ENCODE assay signal across 13 mouse cellular contexts in genomic region chr17:42883769-42884168, GRCm38 (mm10). TPM values are rescaled to one million over a fixed set of nuclear protein-coding genes. Genes with fewer than 3 reads are reported as not detected.
DNase-seq lines count a peak whose midpoint lies in the region; ATAC-seq and TF ChIP-seq lines count a peak whose summit lies in the region.
"Had no signal": no experiment of that assay in that cellular context is flagged by ENCODE, and none has a peak within 500 bp of the region (broad histone marks: within the 10 kb centered on the region; RNA-seq: fewer than 3 reads in every experiment).

No protein-coding gene starts in this region.

- H3K4me3 ChIP-seq in lung, postnatal 0 days (ENCODE audit: low read depth, low read length), result no peak overlapping the region
- no peak overlapping the region for H3K4me3 ChIP-seq in forebrain, embryonic 11.5 days (ENCODE audit: low read depth, low read length)
- H3K4me3 ChIP-seq: forebrain, embryonic 15.5 days; hindbrain, embryonic 12.5 days; layer of hippocampus, adult 2 months; neural tube, embryonic 12.5 days had no signal

- H3K36me3 ChIP-seq in lung, postnatal 0 days (ENCODE audit: insufficient read depth, low read length), result no peaks in the 10 kb centered on the region
- no peaks in the 10 kb centered on the region for H3K36me3 ChIP-seq in forebrain, embryonic 11.5 days (ENCODE audit: control insufficient read depth, insufficient read depth, low read length)
- H3K36me3 ChIP-seq: forebrain, embryonic 15.5 days; hindbrain, embryonic 12.5 days; neural tube, embryonic 12.5 days had no signal

- H3K27ac ChIP-seq in lung, postnatal 0 days (ENCODE audit: low read length), result no peak overlapping the region; the same call in 1 of the 2 replicates
- no peak overlapping the region for H3K27ac ChIP-seq in forebrain, embryonic 11.5 days (ENCODE audit: low read depth, low read length)
- H3K27ac ChIP-seq: forebrain, embryonic 15.5 days; hindbrain, embryonic 12.5 days; layer of hippocampus, adult 2 months; neural tube, embryonic 12.5 days had no signal

- peak; percentile 28 for DNase-seq in CD4-positive, CD25-positive, alpha-beta regulatory T cell, adult 2 months (ENCODE audit: low read depth, low spot score)
- DNase-seq in thymus, postnatal 14 days, result peak; percentile 21
- no peak for DNase-seq in thymus, postnatal 25 days
- DNase-seq in lung, postnatal 0 days (ENCODE audit: low spot score), result no peak
- no peak for DNase-seq in cerebellum, postnatal 10 days
- DNase-seq in forebrain, embryonic 11.5 days (ENCODE audit: low spot score), result no peak
- DNase-seq: cerebellum, postnatal 14 days had no signal

- H3K4me2 ChIP-seq in lung, postnatal 0 days (replicated peaks; ENCODE audit: low read depth, low read length), result no peak overlapping the region
- no peak overlapping the region for H3K4me2 ChIP-seq in forebrain, embryonic 11.5 days (ENCODE audit: low read depth, low read length, severe bottlenecking)
- H3K4me2 ChIP-seq: forebrain, embryonic 15.5 days; hindbrain, embryonic 12.5 days; neural tube, embryonic 12.5 days had no signal

- H3K27me3 ChIP-seq in lung, postnatal 0 days (replicated peaks; ENCODE audit: insufficient read depth, low read length), result no peaks in the 10 kb centered on the region
- H3K27me3 ChIP-seq in forebrain, embryonic 11.5 days (ENCODE audit: control insufficient read depth, insufficient read depth, low read length), result no peaks in the 10 kb centered on the region
- H3K27me3 ChIP-seq: forebrain, embryonic 15.5 days; hindbrain, embryonic 12.5 days; neural tube, embryonic 12.5 days had no signal

- no peaks in the 10 kb centered on the region for H3K4me1 ChIP-seq in lung, postnatal 0 days (ENCODE audit: insufficient read depth, low read depth, low read length)
- H3K4me1 ChIP-seq in forebrain, embryonic 11.5 days (replicated peaks; ENCODE audit: control insufficient read depth, insufficient read depth, low read length), result no peaks in the 10 kb centered on the region
- H3K4me1 ChIP-seq: forebrain, embryonic 15.5 days; hindbrain, embryonic 12.5 days; neural tube, embryonic 12.5 days had no signal

- no peak for ATAC-seq in CD4-positive, CD25-positive, alpha-beta regulatory T cell, adult 4 months
- no peak for ATAC-seq in lung, postnatal 0 days
- no peak for ATAC-seq in activated CD4-positive, CD25-positive, alpha-beta regulatory T cell, adult 4 months
- no peak for ATAC-seq in forebrain, embryonic 11.5 days (replicated peaks; ENCODE audit: low FRiP score)
- ATAC-seq: forebrain, embryonic 15.5 days had no signal

- no peak for TF ChIP-seq EP300 in lung, postnatal 0 days (IDR thresholded peaks at IDR 0.05)

- 82% methylated on average over 8 of the region's 8 CpGs for WGBS in lung, postnatal 0 days
- whole genome bisulfite sequencing in forebrain, embryonic 11.5 days, result 86% methylated on average over 8 of the region's 8 CpGs

- no peak overlapping the region for H3K9ac ChIP-seq in lung, postnatal 0 days (replicated peaks; ENCODE audit: low read depth)
- no peak overlapping the region for H3K9ac ChIP-seq in forebrain, embryonic 11.5 days (ENCODE audit: low read length)
- H3K9ac ChIP-seq: forebrain, embryonic 15.5 days; hindbrain, embryonic 12.5 days; neural tube, embryonic 12.5 days had no signal

- H3K9me3 ChIP-seq in lung, postnatal 0 days (ENCODE audit: low read length), result no peaks in the 10 kb centered on the region
- no peaks in the 10 kb centered on the region for H3K9me3 ChIP-seq in forebrain, embryonic 11.5 days (ENCODE audit: control insufficient read depth, low read length)
- H3K9me3 ChIP-seq: forebrain, embryonic 15.5 days; hindbrain, embryonic 12.5 days; neural tube, embryonic 12.5 days had no signal

- peak; percentile 23 for TF ChIP-seq CTCF in lung, postnatal 0 days (IDR thresholded peaks at IDR 0.05)

RNA-seq across cellular contexts. Expression of gene Cd2ap, which starts 7.3 kb away (rescaled TPM):
- polyA plus RNA-seq in CD4-positive, CD25-positive, alpha-beta regulatory T cell, adult 4 months (2017; shearing (Covaris generic)), result 10 to 100 TPM; 13.3 to 14.8 TPM
- 23.1 and 27.3 TPM in 2 replicates for polyA plus RNA-seq in lung, postnatal 0 days (2015; fragmentation: Nextera tagmentation; extraction: Ambion mirVana)
- 10 to 100 TPM in 1 of 2 experiments, 1 to 10 TPM in 1; 9.1 to 12.1 TPM for polyA plus RNA-seq in activated CD4-positive, CD25-positive, alpha-beta regulatory T cell, adult 4 months (2017; shearing (Covaris generic))
- polyA plus RNA-seq in forebrain, embryonic 11.5 days (2014; fragmentation: Nextera tagmentation; extraction: Ambion mirVana), result 12.8 and 14.3 TPM in 2 replicates

Comparison
In these comparisons a context has a peak if more than half of its experiments do, and no peak if none do; other contexts are left out.
1. DNase-seq: peak in CD4-positive, CD25-positive, alpha-beta regulatory T cell, adult 2 months (single experiment) and thymus, postnatal 14 days (single experiment); none in thymus, postnatal 25 days (single experiment), lung, postnatal 0 days (single experiment), cerebellum, postnatal 10 days (0 of 2) and forebrain, embryonic 11.5 days (single experiment).